Mouse (Mus musculus): ENCODE data around the gene Cdh7. TPM values are rescaled to one million over a fixed set of nuclear protein-coding genes. Genes with fewer than 3 reads are reported as not detected.

Gene Cdh7
- polyA plus RNA-seq, 1 experiment from 2014 or later: 24.9 TPM

DNA sequence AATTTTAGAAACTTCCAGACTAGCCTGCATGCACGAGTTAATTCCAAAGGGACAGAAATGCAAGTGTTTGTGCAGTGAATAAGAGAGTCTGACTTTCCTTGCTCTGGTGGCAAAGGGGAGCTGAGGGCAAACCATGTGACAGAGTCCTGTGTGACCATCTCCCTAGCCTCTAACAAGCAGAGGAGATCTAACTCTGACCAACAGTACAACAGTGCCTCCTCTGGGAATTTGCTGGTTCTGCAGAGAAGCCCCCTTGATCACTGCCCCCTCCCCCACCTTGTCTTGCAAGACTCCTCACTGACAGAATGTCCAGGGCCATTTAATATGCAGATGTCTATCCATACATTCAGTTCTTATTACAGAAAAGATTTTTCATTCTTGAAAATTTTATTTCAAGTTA lies 3.2 kb downstream of the Cdh7 start:
- Histone ChIP-seq H3K4me3 (replicated peaks; ENCODE audit: low read length) (no peak overlapping the region), H3K9me3 (ENCODE audit: control insufficient read depth, low read length) (no peaks in the 10 kb centered on the region), H3K9ac (no peak overlapping the region), H3K4me2 (replicated peaks) (peak overlapping the region; percentile 10; the same call in 1 of the 2 replicates), H3K4me1 (replicated peaks; ENCODE audit: control insufficient read depth, insufficient read depth, low read length) (0 out of 2 replicates have a peak, but pooled peaks cover 6% of the 10 kb centered on the region), H3K36me3 (replicated peaks; ENCODE audit: control insufficient read depth, insufficient read depth) (no peaks in the 10 kb centered on the region), H3K27ac (no peak overlapping the region), H3K27me3 (ENCODE audit: control insufficient read depth, insufficient read depth, low read length) (no peaks in the 10 kb centered on the region)
- DNase-seq (ENCODE audit: low spot score): peak; percentile 74
- 8% methylated on average over 1 of the region's 1 CpGs for WGBS
- ATAC-seq (ENCODE audit: low FRiP score): no peak

DNA sequence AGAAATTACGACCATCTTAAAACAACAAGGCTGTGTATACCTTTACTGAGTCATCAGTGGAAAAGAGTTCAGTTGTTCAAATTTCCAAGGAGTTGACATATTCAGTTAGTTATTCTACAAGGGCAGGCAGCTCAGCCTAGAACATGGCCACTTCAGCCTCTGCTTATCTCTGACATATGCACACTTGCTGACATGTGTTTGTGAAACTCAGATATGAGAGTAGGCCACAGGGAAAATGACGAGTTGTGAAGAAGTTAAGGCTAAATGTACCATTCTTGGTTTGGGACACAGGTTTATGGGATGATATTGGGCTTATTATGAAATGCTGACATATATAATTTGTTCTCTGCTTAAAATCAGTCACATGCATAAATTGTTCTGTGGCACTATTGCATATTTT lies 7.3 kb downstream of the Cdh7 start:
- no peak for ATAC-seq (ENCODE audit: low FRiP score)
- Histone ChIP-seq H3K27me3 (ENCODE audit: control insufficient read depth, insufficient read depth, low read length) (no peaks in the 10 kb centered on the region), H3K36me3 (replicated peaks; ENCODE audit: control insufficient read depth, insufficient read depth) (no peaks in the 10 kb centered on the region), H3K4me2 (replicated peaks) (no peak overlapping the region), H3K9me3 (ENCODE audit: control insufficient read depth, low read length) (no peaks in the 10 kb centered on the region), H3K4me1 (replicated peaks; ENCODE audit: control insufficient read depth, insufficient read depth, low read length) (no peaks in the 10 kb centered on the region), H3K4me3 (replicated peaks; ENCODE audit: low read length) (no peak overlapping the region), H3K27ac (no peak overlapping the region), H3K9ac (no peak overlapping the region)
- WGBS: 83% methylated on average over 2 of the region's 2 CpGs
- DNase-seq (ENCODE audit: low spot score): no peak

DNA sequence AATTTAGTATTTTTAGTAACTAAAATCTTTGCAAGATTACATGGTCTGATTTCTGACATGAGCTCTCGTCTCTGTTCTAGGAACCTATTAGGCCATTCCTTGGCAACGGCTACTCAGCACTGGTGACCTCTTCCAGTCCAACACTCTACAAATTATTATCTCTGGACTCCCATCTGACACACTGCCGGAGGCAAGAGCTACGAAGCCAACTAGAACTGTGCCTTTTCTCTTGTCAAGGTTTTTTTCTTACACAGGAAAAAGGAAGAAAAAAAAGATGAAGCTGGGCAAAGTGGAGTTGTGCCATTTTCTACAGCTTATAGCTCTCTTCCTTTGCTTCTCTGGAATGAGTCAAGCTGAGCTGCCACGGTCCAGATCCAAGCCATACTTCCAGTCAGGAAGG lies 11.7 kb downstream of the Cdh7 start:
- H3K27ac ChIP-seq: no peak overlapping the region
- H3K9ac ChIP-seq: no peak overlapping the region
- ATAC-seq (ENCODE audit: low FRiP score): no peak
- no peaks in the 10 kb centered on the region for H3K27me3 ChIP-seq (ENCODE audit: control insufficient read depth, insufficient read depth, low read length)
- H3K4me3 ChIP-seq (replicated peaks; ENCODE audit: low read length): no peak overlapping the region
- no peaks in the 10 kb centered on the region for H3K36me3 ChIP-seq (replicated peaks; ENCODE audit: control insufficient read depth, insufficient read depth)
- no peak overlapping the region for H3K4me2 ChIP-seq (replicated peaks)
- WGBS: 78% methylated on average over 5 of the region's 5 CpGs
- no peaks in the 10 kb centered on the region for H3K4me1 ChIP-seq (replicated peaks; ENCODE audit: control insufficient read depth, insufficient read depth, low read length)
- no peaks in the 10 kb centered on the region for H3K9me3 ChIP-seq (ENCODE audit: control insufficient read depth, low read length)
- DNase-seq (ENCODE audit: low spot score): no peak

DNA sequence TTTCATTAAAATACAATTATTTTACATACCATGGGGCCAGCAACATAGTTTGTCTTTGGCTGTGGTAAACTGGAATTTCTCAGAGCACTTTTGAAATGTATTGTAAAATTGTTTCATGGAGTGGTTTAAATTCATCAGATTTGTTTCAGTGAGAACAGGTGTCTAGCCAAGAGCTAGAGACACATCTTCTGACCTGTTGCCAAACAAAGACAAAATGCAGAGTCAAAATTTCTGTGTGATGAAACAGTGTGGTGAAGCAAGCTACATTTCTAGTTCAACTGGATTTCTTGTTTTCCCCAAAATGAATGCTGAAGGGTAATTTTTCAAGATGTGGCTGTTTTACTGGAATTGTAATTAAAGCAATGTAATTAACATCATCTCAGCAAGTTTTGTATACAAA lies 22.2 kb downstream of the Cdh7 start:
- Histone ChIP-seq H3K4me2 (replicated peaks) (no peak overlapping the region), H3K27me3 (ENCODE audit: control insufficient read depth, insufficient read depth, low read length) (no peaks in the 10 kb centered on the region), H3K9ac (no peak overlapping the region), H3K36me3 (replicated peaks; ENCODE audit: control insufficient read depth, insufficient read depth) (no peaks in the 10 kb centered on the region), H3K27ac (no peak overlapping the region), H3K4me1 (replicated peaks; ENCODE audit: control insufficient read depth, insufficient read depth, low read length) (no peaks in the 10 kb centered on the region), H3K4me3 (replicated peaks; ENCODE audit: low read length) (no peak overlapping the region), H3K9me3 (ENCODE audit: control insufficient read depth, low read length) (no peaks in the 10 kb centered on the region)
- no peak for ATAC-seq (ENCODE audit: low FRiP score)
- no peak for DNase-seq (ENCODE audit: low spot score)

DNA sequence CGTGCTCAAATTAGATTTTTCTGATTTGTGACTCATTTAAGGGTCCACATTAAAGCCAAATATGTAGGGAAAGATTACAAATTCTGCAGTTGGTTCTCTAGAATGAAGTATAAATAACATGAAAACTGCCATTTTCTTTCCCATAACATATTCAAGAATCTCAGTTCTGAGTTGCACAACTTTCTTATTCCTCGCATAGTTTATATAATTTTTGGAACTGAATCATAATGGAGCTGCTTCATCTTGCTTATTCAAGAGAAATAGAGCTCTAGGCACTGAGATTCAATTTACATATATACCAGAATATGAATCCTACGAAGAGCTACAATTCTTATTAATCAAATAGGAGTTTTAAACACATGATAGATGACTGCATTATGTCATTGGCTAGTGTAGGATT lies 22.8 kb downstream of the Cdh7 start:
- Histone ChIP-seq H3K36me3 (replicated peaks; ENCODE audit: control insufficient read depth, insufficient read depth) (no peaks in the 10 kb centered on the region), H3K27ac (no peak overlapping the region), H3K27me3 (ENCODE audit: control insufficient read depth, insufficient read depth, low read length) (no peaks in the 10 kb centered on the region), H3K4me3 (replicated peaks; ENCODE audit: low read length) (no peak overlapping the region), H3K4me2 (replicated peaks) (no peak overlapping the region), H3K9ac (no peak overlapping the region), H3K4me1 (replicated peaks; ENCODE audit: control insufficient read depth, insufficient read depth, low read length) (no peaks in the 10 kb centered on the region), H3K9me3 (ENCODE audit: control insufficient read depth, low read length) (no peaks in the 10 kb centered on the region)
- WGBS: 86% methylated on average over 3 of the region's 3 CpGs
- ATAC-seq (ENCODE audit: low FRiP score) (no peak), DNase-seq (ENCODE audit: low spot score) (no peak)

DNA sequence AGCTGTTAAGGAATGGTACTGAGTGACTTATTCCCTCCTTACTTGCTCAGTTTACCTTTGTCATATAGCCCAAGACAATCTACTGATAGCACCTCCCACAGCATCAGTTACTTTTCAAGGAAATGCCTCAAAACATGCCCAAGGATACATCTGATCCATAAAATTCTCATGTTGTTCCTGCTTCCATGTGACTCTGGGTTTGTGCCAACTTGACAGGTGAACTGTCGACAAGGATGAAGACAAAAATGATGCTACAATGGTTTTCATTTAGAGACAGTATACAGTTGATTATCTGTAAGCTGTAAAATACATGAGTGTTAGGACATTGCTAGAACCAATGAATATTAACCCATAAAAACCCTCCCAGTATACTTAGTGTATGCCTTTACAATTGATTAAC lies 29.9 kb downstream of the Cdh7 start:
- no peaks in the 10 kb centered on the region for H3K4me1 ChIP-seq (replicated peaks; ENCODE audit: control insufficient read depth, insufficient read depth, low read length)
- no peaks in the 10 kb centered on the region for H3K27me3 ChIP-seq (ENCODE audit: control insufficient read depth, insufficient read depth, low read length)
- DNase-seq (ENCODE audit: low spot score): no peak
- H3K27ac ChIP-seq: no peak overlapping the region
- H3K9me3 ChIP-seq (ENCODE audit: control insufficient read depth, low read length): no peaks in the 10 kb centered on the region
- H3K4me2 ChIP-seq (replicated peaks): no peak overlapping the region
- H3K36me3 ChIP-seq (replicated peaks; ENCODE audit: control insufficient read depth, insufficient read depth): no peaks in the 10 kb centered on the region
- 92% methylated on average over 1 of the region's 1 CpGs for WGBS
- H3K9ac ChIP-seq: no peak overlapping the region
- no peak for ATAC-seq (ENCODE audit: low FRiP score)
- no peak overlapping the region for H3K4me3 ChIP-seq (replicated peaks; ENCODE audit: low read length)

DNA sequence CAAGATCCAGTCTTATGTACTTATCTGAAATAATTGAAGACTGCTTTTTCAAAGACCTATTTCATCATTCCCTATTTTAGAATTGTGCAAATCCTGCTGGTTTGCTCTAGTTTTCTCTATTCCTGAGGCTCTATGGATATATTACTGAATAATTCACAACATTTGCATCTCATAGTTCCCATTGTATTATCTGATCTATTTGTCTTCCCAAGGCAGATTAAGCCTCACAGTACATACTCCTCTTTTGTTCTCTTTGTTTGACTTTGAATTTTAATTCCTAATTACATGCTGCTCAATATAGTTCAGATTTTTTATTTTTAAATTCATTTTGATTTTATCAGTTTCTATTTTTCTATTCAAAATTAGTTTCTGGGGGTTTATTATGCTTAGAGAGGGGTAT lies 74.1 kb downstream of the Cdh7 start:
- H3K36me3 ChIP-seq (replicated peaks; ENCODE audit: control insufficient read depth, insufficient read depth): no peaks in the 10 kb centered on the region
- peak; percentile 10 for DNase-seq (ENCODE audit: low spot score)
- H3K9ac ChIP-seq: no peak overlapping the region
- H3K4me2 ChIP-seq (replicated peaks): no peak overlapping the region
- ATAC-seq (ENCODE audit: low FRiP score): no peak
- H3K4me3 ChIP-seq (replicated peaks; ENCODE audit: low read length): no peak overlapping the region
- no peaks in the 10 kb centered on the region for H3K4me1 ChIP-seq (replicated peaks; ENCODE audit: control insufficient read depth, insufficient read depth, low read length)
- no peaks in the 10 kb centered on the region for H3K9me3 ChIP-seq (ENCODE audit: control insufficient read depth, low read length)
- no peak overlapping the region for H3K27ac ChIP-seq
- no peaks in the 10 kb centered on the region for H3K27me3 ChIP-seq (ENCODE audit: control insufficient read depth, insufficient read depth, low read length)

DNA sequence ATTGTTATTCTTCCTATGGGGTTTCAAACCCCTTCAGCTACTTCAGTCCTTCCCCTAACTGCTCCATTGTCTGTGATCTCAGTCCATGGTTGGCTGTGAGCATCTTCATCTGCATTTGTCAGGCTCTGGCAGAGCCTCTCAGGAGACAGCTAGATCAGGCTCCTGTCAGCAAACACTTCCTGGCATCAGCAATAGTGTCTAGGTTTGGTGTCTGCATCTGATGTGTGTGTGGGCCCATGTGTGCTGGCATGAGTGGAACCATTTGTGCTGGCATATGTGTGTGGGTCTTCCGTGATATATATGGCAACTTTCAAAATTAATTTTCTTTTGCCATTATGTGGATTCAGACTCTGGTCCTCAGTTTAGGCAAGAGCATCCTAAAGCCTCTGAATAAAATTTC lies 85.2 kb downstream of the Cdh7 start:
- no peak overlapping the region for H3K4me2 ChIP-seq (replicated peaks)
- H3K27ac ChIP-seq: no peak overlapping the region
- H3K4me3 ChIP-seq (replicated peaks; ENCODE audit: low read length): no peak overlapping the region
- no peaks in the 10 kb centered on the region for H3K4me1 ChIP-seq (replicated peaks; ENCODE audit: control insufficient read depth, insufficient read depth, low read length)
- DNase-seq (ENCODE audit: low spot score) (no peak), ATAC-seq (ENCODE audit: low FRiP score) (no peak)
- H3K9ac ChIP-seq: no peak overlapping the region
- no peaks in the 10 kb centered on the region for H3K36me3 ChIP-seq (replicated peaks; ENCODE audit: control insufficient read depth, insufficient read depth)
- H3K27me3 ChIP-seq (ENCODE audit: control insufficient read depth, insufficient read depth, low read length): no peaks in the 10 kb centered on the region
- H3K9me3 ChIP-seq (ENCODE audit: control insufficient read depth, low read length): no peaks in the 10 kb centered on the region
- WGBS: 100% methylated on average over 1 of the region's 1 CpGs

DNA sequence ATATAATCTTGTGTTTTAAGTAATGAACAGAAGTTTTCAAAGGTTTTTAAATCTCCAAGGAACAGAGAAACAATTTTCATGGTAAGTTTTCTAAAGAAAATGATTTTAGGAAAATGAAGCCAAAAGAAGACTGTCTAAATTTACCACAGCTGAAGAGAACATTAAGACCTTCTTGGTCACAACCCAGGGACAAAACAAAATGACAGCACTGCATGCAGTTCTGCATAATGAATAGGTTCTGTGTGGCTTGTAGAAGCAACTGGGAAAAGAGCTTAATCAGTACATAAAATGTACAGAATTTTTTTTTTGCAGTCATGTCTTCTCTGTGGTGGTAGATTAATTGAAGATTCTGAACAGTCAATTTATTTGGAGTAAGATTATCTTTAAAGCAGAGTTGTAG lies 96.2 kb downstream of the Cdh7 start:
- H3K4me3 ChIP-seq (replicated peaks; ENCODE audit: low read length): no peak overlapping the region
- no peaks in the 10 kb centered on the region for H3K9me3 ChIP-seq (ENCODE audit: control insufficient read depth, low read length)
- no peaks in the 10 kb centered on the region for H3K4me1 ChIP-seq (replicated peaks; ENCODE audit: control insufficient read depth, insufficient read depth, low read length)
- H3K27me3 ChIP-seq (ENCODE audit: control insufficient read depth, insufficient read depth, low read length): no peaks in the 10 kb centered on the region
- no peak overlapping the region for H3K9ac ChIP-seq
- DNase-seq (ENCODE audit: low spot score) (no peak), ATAC-seq (ENCODE audit: low FRiP score) (no peak)
- H3K27ac ChIP-seq: no peak overlapping the region
- H3K36me3 ChIP-seq (replicated peaks; ENCODE audit: control insufficient read depth, insufficient read depth): no peaks in the 10 kb centered on the region
- no peak overlapping the region for H3K4me2 ChIP-seq (replicated peaks)

DNA sequence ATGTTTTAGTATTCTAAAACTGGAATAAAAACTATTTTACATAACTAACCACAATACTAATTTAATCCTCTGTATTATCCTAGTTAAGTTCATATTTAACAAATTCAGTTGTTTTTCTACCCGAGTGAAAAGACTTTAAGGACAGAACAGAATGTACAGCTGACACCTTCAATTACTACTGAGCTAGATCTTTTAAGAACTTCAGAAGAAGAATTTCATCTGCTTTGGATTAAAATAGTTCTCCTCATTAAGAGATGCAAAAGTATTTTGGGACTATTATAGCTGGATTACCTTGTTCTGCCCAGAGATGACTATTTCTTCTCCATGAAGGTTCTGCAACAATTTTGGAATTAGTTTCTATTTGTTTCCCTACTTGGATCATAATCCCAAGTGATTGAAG lies 135.8 kb downstream of the Cdh7 start:
- no peak overlapping the region for H3K4me2 ChIP-seq (replicated peaks)

More for the DNA sequence above, 135.8 kb downstream of the Cdh7 start:
- 55% methylated on average over 1 of the region's 1 CpGs for WGBS
- H3K9ac ChIP-seq: no peak overlapping the region
- no peaks in the 10 kb centered on the region for H3K36me3 ChIP-seq (replicated peaks; ENCODE audit: control insufficient read depth, insufficient read depth)
- H3K4me1 ChIP-seq (replicated peaks; ENCODE audit: control insufficient read depth, insufficient read depth, low read length): no peaks in the 10 kb centered on the region
- no peak overlapping the region for H3K4me3 ChIP-seq (replicated peaks; ENCODE audit: low read length)
- H3K27me3 ChIP-seq (ENCODE audit: control insufficient read depth, insufficient read depth, low read length): no peaks in the 10 kb centered on the region
- H3K27ac ChIP-seq: no peak overlapping the region
- DNase-seq (ENCODE audit: low spot score): no peak
- no peak for ATAC-seq (ENCODE audit: low FRiP score)
- no peaks in the 10 kb centered on the region for H3K9me3 ChIP-seq (ENCODE audit: control insufficient read depth, low read length)

Measured in hindbrain, embryonic 14.5 days (tissue).